Mouse (Mus musculus) C2C12 (cell line): ENCODE measurements at regions not wholly inside any gene's neighbourhood (a gene's known extent, or its start where the extent isn't known, plus 50 kb on each side); places are given as distances from the start of the nearest gene placed in this dataset.

Source experiments
- CTCF ChIP-seq: IDR thresholded peaks from one replicate; pipeline ENCODE4 v1.5.1; 2011; ENCODE audit not compliant: control insufficient read depth, insufficient read depth, insufficient read length
- MYOG ChIP-seq: IDR thresholded peaks from one replicate; pipeline ENCODE4 v1.6.1; 2011; ENCODE audit not compliant: control insufficient read depth, insufficient read length; ENCODE audit errors: extremely low read depth

DNA sequence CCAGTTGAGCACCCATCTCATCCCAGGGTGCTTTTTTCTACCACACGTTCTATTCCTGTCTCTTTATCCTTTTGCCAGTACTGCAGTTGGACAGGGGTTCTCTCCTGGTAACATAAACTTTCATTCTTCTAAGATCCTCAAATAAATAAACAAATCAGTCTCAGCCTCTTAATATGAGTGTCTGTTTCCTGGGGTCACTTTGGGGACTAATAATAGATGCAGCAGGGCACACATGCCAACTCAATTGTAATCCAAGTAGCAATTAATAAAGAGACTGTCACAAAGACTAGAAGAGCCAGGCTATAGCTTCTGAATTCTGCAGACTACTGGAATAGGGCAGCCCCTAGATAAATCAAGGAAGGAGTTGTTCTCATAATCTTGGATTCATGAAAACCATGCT lies 108.9 kb downstream of the Uchl5 start:
- TF ChIP-seq MYOG = no peak
- no peak for TF ChIP-seq CTCF
